Mouse (Mus musculus) midbrain, embryonic 11.5 days (tissue): Measurements from ENCODE around the gene Gm29289. TPM values are rescaled to one million over a fixed set of nuclear protein-coding genes. Genes with fewer than 3 reads are reported as not detected.
"Not testable (repeated sequence)": the region's sequence is repeated elsewhere in the genome, so short reads cannot be mapped to it uniquely, and the experiment has no call there.

Source experiments
- ATAC-seq: fragments of 200-750 bp; cut with Nextera tagmentation; 2 replicates; pipeline ENCODE4 v1.8.0; 2017; ENCODE audit warnings: moderate TSS enrichment, moderate library complexity; ENCODE audit not compliant: low FRiP score
- DNase-seq: peaks from one replicate; pipeline ENCODE4 v3.0.0; 2015; ENCODE audit warnings: low spot score; ENCODE audit errors: missing footprints
- H3K27ac ChIP-seq: fragments of 300-500 bp; sonication (generic); 2 replicates; pipeline ENCODE4 v1.5.1; 2014; ENCODE audit warnings: low read depth, low read length
- H3K27me3 ChIP-seq: fragments of 300-500 bp; sonication (generic); 2 replicates; pipeline ENCODE4 v1.6.1; 2014; ENCODE audit warnings: mild to moderate bottlenecking, low read length, moderate library complexity, mixed read lengths; ENCODE audit not compliant: control insufficient read depth, insufficient read depth
- H3K36me3 ChIP-seq: fragments of 300-500 bp; sonication (generic); 2 replicates; pipeline ENCODE4 v1.6.1; 2014; ENCODE audit warnings: mild to moderate bottlenecking, low read length, moderate library complexity, mixed read lengths; ENCODE audit not compliant: control insufficient read depth, insufficient read depth
- H3K4me1 ChIP-seq: fragments of 300-500 bp; sonication (generic); 2 replicates; pipeline ENCODE4 v1.6.1; 2014; ENCODE audit warnings: low read length; ENCODE audit not compliant: control insufficient read depth, insufficient read depth
- H3K4me2 ChIP-seq: fragments of 300-500 bp; sonication (generic); 2 replicates; pipeline ENCODE4 v1.6.1; 2014; ENCODE audit warnings: mild to moderate bottlenecking, moderate library complexity
- H3K4me3 ChIP-seq: fragments of 300-500 bp; sonication (generic); 2 replicates; pipeline ENCODE4 v1.5.1; 2014; ENCODE audit warnings: low read depth, low read length
- H3K9ac ChIP-seq: fragments of 300-500 bp; sonication (generic); 2 replicates; pipeline ENCODE4 v1.6.1; 2014; ENCODE audit warnings: low read length
- H3K9me3 ChIP-seq: fragments of 300-500 bp; sonication (generic); 2 replicates; pipeline ENCODE4 v1.6.1; 2016; ENCODE audit warnings: low read length; ENCODE audit not compliant: control insufficient read depth
- WGBS: fragments of 180-500 bp; shearing (Covaris S2); extraction: QIAGEN DNeasy Blood & Tissue Kit; methylation state at CpG from one replicate; pipeline ENCODE4 v1.1.7; 2014; 5-methylcytosine and 5-hydroxymethylcytosine counted together
- polyA plus RNA-seq: library from polyadenylated mRNA; unstranded; fragments of >200 nt; fragmentation: Nextera tagmentation; extraction: Ambion mirVana; gene quantifications from 2 replicates; pipeline ENCODE4 v1.2.1, GENCODE M21; 2014

Gene Gm29289
- not detected in 2 replicates for polyA plus RNA-seq

DNA sequence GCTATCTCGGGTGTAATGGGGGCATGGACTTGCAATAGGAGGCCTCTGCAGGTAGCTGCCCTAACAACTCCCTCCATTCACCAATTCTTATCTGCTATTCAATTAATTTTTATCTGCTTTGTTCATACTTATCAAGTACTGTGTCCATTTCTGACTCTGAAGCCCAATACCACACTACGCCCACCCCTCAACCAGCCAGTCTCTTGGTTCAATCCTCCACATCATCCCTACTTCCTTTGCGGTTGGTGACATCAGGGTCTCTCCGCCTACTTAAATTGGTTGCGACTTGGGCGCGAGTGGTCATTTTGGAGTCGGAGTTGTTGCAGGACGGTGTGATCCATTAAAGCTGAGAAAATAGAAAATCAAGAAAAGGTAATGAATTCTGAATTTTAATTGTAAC, at the start of gene Gm29289:
Gene Gm29289, plus strand, starts transcription at position 301 of the 400 bp plus-strand sequence.
- not testable (repeated sequence) for H3K27ac ChIP-seq, ATAC-seq, DNase-seq, H3K9me3 ChIP-seq, H3K4me1 ChIP-seq, H3K9ac ChIP-seq, H3K27me3 ChIP-seq, H3K4me2 ChIP-seq, H3K36me3 ChIP-seq, H3K4me3 ChIP-seq
- WGBS = no CpG with 5 or more reads among the region's 9 CpGs

DNA sequence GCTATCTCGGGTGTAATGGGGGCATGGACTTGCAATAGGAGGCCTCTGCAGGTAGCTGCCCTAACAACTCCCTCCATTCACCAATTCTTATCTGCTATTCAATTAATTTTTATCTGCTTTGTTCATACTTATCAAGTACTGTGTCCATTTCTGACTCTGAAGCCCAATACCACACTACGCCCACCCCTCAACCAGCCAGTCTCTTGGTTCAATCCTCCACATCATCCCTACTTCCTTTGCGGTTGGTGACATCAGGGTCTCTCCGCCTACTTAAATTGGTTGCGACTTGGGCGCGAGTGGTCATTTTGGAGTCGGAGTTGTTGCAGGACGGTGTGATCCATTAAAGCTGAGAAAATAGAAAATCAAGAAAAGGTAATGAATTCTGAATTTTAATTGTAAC, 31.7 kb upstream of the Gm29289 start, which contains the start of gene Gm10352:
Gene Gm10352, plus strand, starts transcription at position 301 of the 400 bp plus-strand sequence.
- H3K27me3 ChIP-seq = not testable (repeated sequence)

More for the DNA sequence above, 31.7 kb upstream of the Gm29289 start, which contains the start of gene Gm10352:
- H3K9me3 ChIP-seq, H3K4me3 ChIP-seq, H3K36me3 ChIP-seq, H3K4me1 ChIP-seq, ATAC-seq, DNase-seq, H3K9ac ChIP-seq, H3K4me2 ChIP-seq, H3K27ac ChIP-seq: not testable (repeated sequence)
- no CpG with 5 or more reads among the region's 9 CpGs for WGBS

Other genes starting within 250 kb of the Gm29289 start
- gene H2al2b, start 211.9 kb upstream of the Gm29289 start, polyA plus RNA-seq = not detected in 2 replicates
- not detected in 2 replicates for gene Gm4064, start 136.4 kb upstream of the Gm29289 start, polyA plus RNA-seq
- gene Rbmy, start 101.9 kb upstream of the Gm29289 start, polyA plus RNA-seq = not detected in 2 replicates
- gene Gm10256, start 101.9 kb upstream of the Gm29289 start, polyA plus RNA-seq = not detected in 2 replicates
- gene Gm10352, start 31.6 kb upstream of the Gm29289 start, polyA plus RNA-seq = not detected in 2 replicates